Comparison of ENCODE assay signal across 21 mouse cellular contexts in genomic region chr2:11205720-11206119, GRCm38 (mm10). TPM values are rescaled to one million over a fixed set of nuclear protein-coding genes. Genes with fewer than 3 reads are reported as not detected.
A peak's percentile ranks its signal among the peaks of the same experiment; 100 is the strongest.
DNase-seq lines count a peak whose midpoint lies in the region; ATAC-seq lines count a peak whose summit lies in the region.
"Had no signal": no experiment of that assay in that cellular context is flagged by ENCODE, and none has a peak within 500 bp of the region (broad histone marks: within the 10 kb centered on the region; RNA-seq: fewer than 3 reads in every experiment).

No protein-coding gene starts in this region.

- H3K36me3 ChIP-seq in liver, embryonic 11.5 days (ENCODE audit: control insufficient read depth, insufficient read depth, low read length) = no peaks in the 10 kb centered on the region
- H3K36me3 ChIP-seq: embryonic facial prominence, embryonic 12.5 days; forebrain, embryonic 15.5 days; heart, embryonic 10.5 days; heart, embryonic 15.5 days had no signal

- no peaks in the 10 kb centered on the region for H3K27me3 ChIP-seq in liver, embryonic 11.5 days (replicated peaks; ENCODE audit: control insufficient read depth, insufficient read depth, low read length)
- H3K27me3 ChIP-seq: embryonic facial prominence, embryonic 12.5 days; forebrain, embryonic 15.5 days; heart, embryonic 15.5 days had no signal

- H3K9ac ChIP-seq in liver, embryonic 11.5 days (ENCODE audit: low read depth, low read length) = no peak overlapping the region
- H3K9ac ChIP-seq: embryonic facial prominence, embryonic 12.5 days; forebrain, embryonic 15.5 days; heart, embryonic 15.5 days; hindbrain, embryonic 14.5 days had no signal

- no peak overlapping the region for H3K4me2 ChIP-seq in liver, embryonic 11.5 days
- H3K4me2 ChIP-seq: embryonic facial prominence, embryonic 12.5 days; forebrain, embryonic 15.5 days; heart, embryonic 15.5 days; hindbrain, embryonic 14.5 days had no signal

- H3K4me3 ChIP-seq in liver, embryonic 11.5 days (ENCODE audit: low read depth, low read length) = no peak overlapping the region
- H3K4me3 ChIP-seq: embryonic facial prominence, embryonic 12.5 days; forebrain, embryonic 15.5 days; heart, embryonic 10.5 days; heart, embryonic 15.5 days had no signal

- H3K4me1 ChIP-seq in liver, embryonic 11.5 days (replicated peaks; ENCODE audit: control insufficient read depth, insufficient read depth, low read length) = peaks cover 28% of the 10 kb centered on the region
- H3K4me1 ChIP-seq: forebrain, embryonic 15.5 days; heart, embryonic 15.5 days had no signal

- ATAC-seq in liver, embryonic 11.5 days (replicated peaks; ENCODE audit: low FRiP score) = no peak
- ATAC-seq: forebrain, embryonic 15.5 days had no signal

- H3K9me3 ChIP-seq in liver, embryonic 11.5 days (ENCODE audit: control insufficient read depth, low read length) = no peaks in the 10 kb centered on the region
- H3K9me3 ChIP-seq: embryonic facial prominence, embryonic 12.5 days; forebrain, embryonic 15.5 days; heart, embryonic 10.5 days; heart, embryonic 15.5 days had no signal

- WGBS in liver, embryonic 11.5 days = 63% methylated on average over 6 of the region's 6 CpGs

- no peak overlapping the region for H3K27ac ChIP-seq in liver, embryonic 11.5 days (ENCODE audit: low read depth, low read length)
- H3K27ac ChIP-seq: embryonic facial prominence, embryonic 12.5 days; forebrain, embryonic 15.5 days; heart, embryonic 10.5 days; heart, embryonic 15.5 days; hindbrain, embryonic 14.5 days had no signal

- peak; percentile 10 for DNase-seq in liver, embryonic 11.5 days (ENCODE audit: low spot score)
- no peak for DNase-seq in liver
- DNase-seq in thymus, postnatal 14 days = peak; percentile 50
- no peak for DNase-seq in thymus, postnatal 10 days (ENCODE audit: low spot score in 2 of 2)
- DNase-seq in T-cell, adult 2 months (ENCODE audit: low spot score) = peak; percentile 67
- peak; percentile 82 for DNase-seq in naive thymus-derived CD4-positive, alpha-beta T cell, adult 2 months (ENCODE audit: low read depth)
- DNase-seq in right cerebral cortex, adult 18-20 months = no peak
- DNase-seq in ovary, postnatal 10 days (ENCODE audit: low spot score) = no peak
- DNase-seq: adrenal gland, postnatal 14 days; B cell, adult 2 months; cerebellum, adult 11-12 months; cerebellum, adult 9-10 months; cerebellum, postnatal 25 days; gastrocnemius, postnatal 36 days; heart, adult 11 months; heart, postnatal 14 days had no signal

RNA-seq across cellular contexts. Expression of gene Prkcq, which starts 33.8 kb away (rescaled TPM):
- polyA plus RNA-seq in liver, embryonic 11.5 days (2014; fragmentation: Nextera tagmentation; extraction: Ambion mirVana) = 11.9 and 13.0 TPM in 2 replicates

Comparison
In these comparisons a context has a peak if more than half of its experiments do, and no peak if none do; other contexts are left out.
1. DNase-seq: peak in liver, embryonic 11.5 days (single experiment), thymus, postnatal 14 days (single experiment), T-cell, adult 2 months (single experiment) and naive thymus-derived CD4-positive, alpha-beta T cell, adult 2 months (single experiment); none in liver (single experiment), thymus, postnatal 10 days (0 of 2), right cerebral cortex, adult 18-20 months (single experiment) and ovary, postnatal 10 days (single experiment).